Mouse (Mus musculus) gonadal fat pad, adult 2 months (tissue): ENCODE measurements around the gene Orc5. TPM values are rescaled to one million over a fixed set of nuclear protein-coding genes. Genes with fewer than 3 reads are reported as not detected.

Source experiments
- DNase-seq: peaks from one replicate; pipeline ENCODE4 v3.0.0-alpha.2; 2012; ENCODE audit warnings: low read depth
- polyA plus RNA-seq: library from polyadenylated mRNA; depleted of rRNA; stranded (reverse); fragments of >200 nt; gene quantifications from 2 replicates; pipeline ENCODE4 v1.2.3, GENCODE M21; 2012; rRNA removed

Gene Orc5
- 3.9 and 7.1 TPM in 2 replicates for polyA plus RNA-seq

- no peak for DNase-seq
Measured at GRCm38 (mm10) chr5:22550033-22550551, at the start of gene Orc5. Gene Orc5 (minus strand): TSS chr5:22550429.

GRCm38 (mm10) chr5:22596981-22597380 is 46.8 kb upstream of the Orc5 start:
- DNase-seq: no peak

GRCm38 (mm10) chr5:22589370-22589966 is 39.2 kb upstream of the Orc5 start:
- no peak for DNase-seq

- DNase-seq: no peak
Measured at GRCm38 (mm10) chr5:22587492-22587891, 37.3 kb upstream of the Orc5 start.

GRCm38 (mm10) chr5:22584556-22584955 is 34.3 kb upstream of the Orc5 start:
- no peak for DNase-seq

- DNase-seq: no peak
Measured at GRCm38 (mm10) chr5:22578011-22578410, 27.8 kb upstream of the Orc5 start.

GRCm38 (mm10) chr5:22574751-22575150 is 24.5 kb upstream of the Orc5 start:
- DNase-seq: no peak

- DNase-seq: no peak
Measured at GRCm38 (mm10) chr5:22574161-22574560, 23.9 kb upstream of the Orc5 start.

GRCm38 (mm10) chr5:22573696-22574095 is 23.5 kb upstream of the Orc5 start:
- no peak for DNase-seq

- DNase-seq: no peak
Measured at GRCm38 (mm10) chr5:22572881-22573280, 22.7 kb upstream of the Orc5 start.

GRCm38 (mm10) chr5:22572456-22572855 is 22.2 kb upstream of the Orc5 start:
- DNase-seq: no peak

GRCm38 (mm10) chr5:22565708-22566107 is 15.5 kb upstream of the Orc5 start:
- no peak for DNase-seq

- no peak for DNase-seq
Measured at GRCm38 (mm10) chr5:22559801-22560200, 9.6 kb upstream of the Orc5 start.

- no peak for DNase-seq
Measured at GRCm38 (mm10) chr5:22557491-22558113, 7.4 kb upstream of the Orc5 start.

GRCm38 (mm10) chr5:22556713-22557112 is 6.5 kb upstream of the Orc5 start:
- DNase-seq: no peak

- DNase-seq: no peak
Measured at GRCm38 (mm10) chr5:22552233-22552765, 2.1 kb upstream of the Orc5 start.

GRCm38 (mm10) chr5:22549366-22550032 is 730 bp downstream of the Orc5 start:
- no peak for DNase-seq

- DNase-seq: no peak
Measured at GRCm38 (mm10) chr5:22548556-22549161, 1.6 kb downstream of the Orc5 start.

GRCm38 (mm10) chr5:22546536-22546935 is 3.7 kb downstream of the Orc5 start:
- DNase-seq: no peak

- DNase-seq: no peak
Measured at GRCm38 (mm10) chr5:22545305-22545704, 4.9 kb downstream of the Orc5 start.

- no peak for DNase-seq
Measured at GRCm38 (mm10) chr5:22542676-22543075, 7.6 kb downstream of the Orc5 start.

- DNase-seq: no peak
Measured at GRCm38 (mm10) chr5:22538996-22539600, 11.1 kb downstream of the Orc5 start.
